ENCODE assay signal across 9 mouse cellular contexts in genomic region chr3:27316559-27317287, GRCm38 (mm10). TPM values are rescaled to one million over a fixed set of nuclear protein-coding genes. Genes with fewer than 3 reads are reported as not detected.
DNase-seq lines count a peak whose midpoint lies in the region; ATAC-seq and TF ChIP-seq lines count a peak whose summit lies in the region.
"Had no signal": no experiment of that assay in that cellular context is flagged by ENCODE, and none has a peak within 500 bp of the region (broad histone marks: within the 10 kb centered on the region; RNA-seq: fewer than 3 reads in every experiment).

Gene Tnfsf10, plus strand, starts transcription at chr3:27317028.

- 0 out of 2 replicates have a peak within 1 kb of the TSS, but pooled peaks have one; percentile 18 for H3K4me2 ChIP-seq in embryonic facial prominence, embryonic 14.5 days (ENCODE audit: low read depth, low read length)
- H3K4me2 ChIP-seq in stomach, embryonic 16.5 days (ENCODE audit: low read depth, low read length) = peak within 1 kb of the TSS; percentile 47

- intact Hi-C loops in left cerebral cortex, postnatal 10 days (cut with DNase I) = no loop called here

- no peak within 1 kb of the TSS for H3K9ac ChIP-seq in embryonic facial prominence, embryonic 14.5 days (ENCODE audit: low read depth, low read length)
- H3K9ac ChIP-seq in stomach, embryonic 16.5 days (ENCODE audit: low read length) = peak within 1 kb of the TSS; percentile 43; the same call in 1 of the 2 replicates

- no peaks in the 10 kb centered on the region for H3K9me3 ChIP-seq in embryonic facial prominence, embryonic 14.5 days (ENCODE audit: control insufficient read depth, low read length)
- no peaks in the 10 kb centered on the region for H3K9me3 ChIP-seq in stomach, embryonic 16.5 days (replicated peaks; ENCODE audit: control insufficient read depth, low read length)

- H3K27ac ChIP-seq in cerebellum, adult 2 months (ENCODE audit: insufficient read depth, low read length) = no peak within 1 kb of the TSS
- no peak within 1 kb of the TSS for H3K27ac ChIP-seq in embryonic facial prominence, embryonic 14.5 days (replicated peaks; ENCODE audit: low read depth, low read length)
- 0 out of 2 replicates have a peak within 1 kb of the TSS, but pooled peaks have one; percentile 40 for H3K27ac ChIP-seq in stomach, embryonic 16.5 days (ENCODE audit: low read length)

- TF ChIP-seq POLR2A in cerebellum, adult 2 months (IDR thresholded peaks at IDR 0.05; ENCODE audit: borderline replicate concordance, insufficient read depth, low read length) = no peak

- no peak for DNase-seq in cerebellum, adult 2 months
- DNase-seq in cerebellum, postnatal 10 days = no peak
- DNase-seq in embryonic facial prominence, embryonic 14.5 days (ENCODE audit: low spot score) = peak; percentile 9
- DNase-seq in kidney, adult 18-20 months = peak; percentile 74
- DNase-seq in lung, postnatal 14 days = peak; percentile 63
- DNase-seq in left cerebral cortex, postnatal 10 days (ENCODE audit: extremely low spot score in 1 of 2, low spot score in 2 of 2) = no peak
- DNase-seq in retina, postnatal 1 day = no peak

- 71% methylated on average over 9 of the region's 9 CpGs for WGBS in cerebellum, adult 2 months
- 65% methylated on average over 9 of the region's 9 CpGs for WGBS in embryonic facial prominence, embryonic 14.5 days
- WGBS in stomach, embryonic 16.5 days = 63% methylated on average over 9 of the region's 9 CpGs

- ATAC-seq in embryonic facial prominence, embryonic 14.5 days (ENCODE audit: low read depth) = peak; percentile 26; the same call in 1 of the 2 replicates
- peak; percentile 53; the same call in 1 of the 2 replicates for ATAC-seq in stomach, embryonic 16.5 days (ENCODE audit: insufficient read depth, low FRiP score)

- TF ChIP-seq CTCF in cerebellum, adult 2 months (IDR thresholded peaks at IDR 0.05; ENCODE audit: borderline replicate concordance, insufficient read depth, low read depth, low read length) = no peak

- peak within 1 kb of the TSS; percentile 8 for H3K4me3 ChIP-seq in cerebellum, adult 2 months (replicated peaks; ENCODE audit: insufficient read depth, low read depth, low read length)
- no peak within 1 kb of the TSS for H3K4me3 ChIP-seq in embryonic facial prominence, embryonic 14.5 days (ENCODE audit: low read depth, low read length)
- peak within 1 kb of the TSS; percentile 29 for H3K4me3 ChIP-seq in stomach, embryonic 16.5 days (replicated peaks; ENCODE audit: low read length)

- H3K27me3 ChIP-seq in cerebellum, adult 2 months (ENCODE audit: control insufficient read depth, insufficient read depth, low read length) = no peaks in the 10 kb centered on the region
- no peaks in the 10 kb centered on the region for H3K27me3 ChIP-seq in embryonic facial prominence, embryonic 14.5 days (replicated peaks; ENCODE audit: control insufficient read depth, insufficient read depth, low read length)
- no peaks in the 10 kb centered on the region for H3K27me3 ChIP-seq in stomach, embryonic 16.5 days (ENCODE audit: control insufficient read depth, insufficient read depth, low read length)

- no peaks in the 10 kb centered on the region for H3K4me1 ChIP-seq in cerebellum, adult 2 months (ENCODE audit: control insufficient read depth, insufficient read depth, low read length)
- H3K4me1 ChIP-seq in embryonic facial prominence, embryonic 14.5 days (ENCODE audit: control insufficient read depth, insufficient read depth, low read length) = peaks cover 6% of the 10 kb centered on the region; the same call in 1 of the 2 replicates
- H3K4me1 ChIP-seq in stomach, embryonic 16.5 days (ENCODE audit: control insufficient read depth, insufficient read depth, low read length) = peaks cover 7% of the 10 kb centered on the region; the same call in 1 of the 2 replicates

- H3K36me3 ChIP-seq in embryonic facial prominence, embryonic 14.5 days (ENCODE audit: control insufficient read depth, insufficient read depth, low read length) = no peaks in the 10 kb centered on the region
- no peaks in the 10 kb centered on the region for H3K36me3 ChIP-seq in stomach, embryonic 16.5 days (ENCODE audit: control insufficient read depth, insufficient read depth, low read length)

RNA-seq across cellular contexts. Expression of gene Tnfsf10, which starts in this region (rescaled TPM):
- polyA plus RNA-seq in cerebellum, adult 2 months (2012; rRNA removed) = 1.6 and 2.0 TPM in 2 replicates
- 0.24 and 0.43 TPM in 2 replicates for polyA plus RNA-seq in embryonic facial prominence, embryonic 14.5 days (2014; fragmentation: Nextera tagmentation; extraction: Ambion mirVana)
- 0.40 and 0.62 TPM in 2 replicates for polyA plus RNA-seq in stomach, embryonic 16.5 days (2015; fragmentation: Nextera tagmentation; extraction: Ambion mirVana)
- 1 to 10 TPM in 1 of 2 experiments, under 1 TPM in 1; 0.94 to 1.6 TPM for total RNA-seq in left cerebral cortex, postnatal 10 days (2021)
- polyA plus RNA-seq: C2C12 had no signal

Comparison
In these comparisons a context has a peak if more than half of its experiments do, and no peak if none do; other contexts are left out.
1. Peak in DNase-seq, ATAC-seq and H3K4me2 ChIP-seq in embryonic facial prominence, embryonic 14.5 days; RNA of the gene not detected or under 1 TPM.
2. Peak in ATAC-seq, H3K4me3 ChIP-seq, H3K27ac ChIP-seq, H3K9ac ChIP-seq and H3K4me2 ChIP-seq in stomach, embryonic 16.5 days; RNA of the gene not detected or under 1 TPM.
3. DNase-seq: peak in kidney, adult 18-20 months (single experiment) and lung, postnatal 14 days (single experiment); none in cerebellum, adult 2 months (0 of 2), cerebellum, postnatal 10 days (0 of 2), left cerebral cortex, postnatal 10 days (0 of 2) and retina, postnatal 1 day (single experiment).